Mouse (Mus musculus) brown adipose tissue, adult 24 weeks (tissue): ENCODE measurements around the gene Plac8. TPM values are rescaled to one million over a fixed set of nuclear protein-coding genes. Genes with fewer than 3 reads are reported as not detected.

Source experiments
- H3K27ac ChIP-seq: fragments of 200-500 bp; replicated peaks from 2 replicates; pipeline ENCODE4 v1.5.1; 2012; ENCODE audit warnings: low read depth, mild to moderate bottlenecking, low read length
- H3K4me1 ChIP-seq: fragments of 200-500 bp; 2 replicates; pipeline ENCODE4 v1.6.1; 2012; ENCODE audit warnings: low read length, mixed read lengths; ENCODE audit not compliant: control insufficient read depth, insufficient read depth, insufficient read length
- H3K4me3 ChIP-seq: fragments of 200-500 bp; 2 replicates; pipeline ENCODE4 v1.5.1; 2012; ENCODE audit warnings: low read depth, mild to moderate bottlenecking, low read length, moderate library complexity; ENCODE audit not compliant: insufficient read depth
- polyA plus RNA-seq: library from polyadenylated mRNA; stranded (reverse); fragments of >200 nt; gene quantifications from 2 replicates; pipeline ENCODE4 v1.2.4, GENCODE M21; 2012; ENCODE audit not compliant: missing spikeins, insufficient read depth, insufficient read length

The Plac8 gene
- polyA plus RNA-seq, 1 experiment: 2.9 TPM

GRCm38 (mm10) chr5:100587626-100588025 is 15.6 kb upstream of the Plac8 start:
- Histone ChIP-seq H3K27ac (no peak overlapping the region), H3K4me3 (no peak overlapping the region), H3K4me1 (no peaks in the 10 kb centered on the region)

GRCm38 (mm10) chr5:100587136-100587535 is 15.1 kb upstream of the Plac8 start:
- Histone ChIP-seq H3K27ac (no peak overlapping the region), H3K4me3 (no peak overlapping the region), H3K4me1 (no peaks in the 10 kb centered on the region)

GRCm38 (mm10) chr5:100585657-100586056 is 13.6 kb upstream of the Plac8 start:
- Histone ChIP-seq H3K4me1 (no peaks in the 10 kb centered on the region), H3K27ac (no peak overlapping the region)

GRCm38 (mm10) chr5:100585206-100585644 is 13.2 kb upstream of the Plac8 start:
- no peak overlapping the region for H3K27ac ChIP-seq
- no peak overlapping the region for H3K4me3 ChIP-seq
- no peaks in the 10 kb centered on the region for H3K4me1 ChIP-seq

More at GRCm38 (mm10) chr5:100585657-100586056, 13.6 kb upstream of the Plac8 start:
- H3K4me3 ChIP-seq: no peak overlapping the region

- H3K27ac ChIP-seq: no peak overlapping the region
- H3K4me1 ChIP-seq: no peaks in the 10 kb centered on the region
- no peak overlapping the region for H3K4me3 ChIP-seq
Measured at GRCm38 (mm10) chr5:100583066-100583465, 11.0 kb upstream of the Plac8 start.

GRCm38 (mm10) chr5:100582435-100582826 is 10.4 kb upstream of the Plac8 start:
- Histone ChIP-seq H3K4me1 (no peaks in the 10 kb centered on the region), H3K27ac (no peak overlapping the region), H3K4me3 (no peak overlapping the region)

GRCm38 (mm10) chr5:100581622-100582434 is 9.8 kb upstream of the Plac8 start:
- H3K4me1 ChIP-seq: no peaks in the 10 kb centered on the region
- no peak overlapping the region for H3K27ac ChIP-seq
- H3K4me3 ChIP-seq: no peak overlapping the region

GRCm38 (mm10) chr5:100578863-100579411 is 6.9 kb upstream of the Plac8 start:
- Histone ChIP-seq H3K27ac (no peak overlapping the region), H3K4me1 (no peaks in the 10 kb centered on the region)

GRCm38 (mm10) chr5:100574771-100575170 is 2.7 kb upstream of the Plac8 start:
- H3K27ac ChIP-seq: no peak overlapping the region
- no peak overlapping the region for H3K4me3 ChIP-seq
- no peaks in the 10 kb centered on the region for H3K4me1 ChIP-seq

More at GRCm38 (mm10) chr5:100578863-100579411, 6.9 kb upstream of the Plac8 start:
- no peak overlapping the region for H3K4me3 ChIP-seq

GRCm38 (mm10) chr5:100573256-100573655 is 1.2 kb upstream of the Plac8 start:
- no peak overlapping the region for H3K4me3 ChIP-seq
- no peaks in the 10 kb centered on the region; the same call in 1 of the 2 replicates for H3K4me1 ChIP-seq
- H3K27ac ChIP-seq: no peak overlapping the region

GRCm38 (mm10) chr5:100570716-100571115 is 1.3 kb downstream of the Plac8 start:
- H3K4me1 ChIP-seq: no peaks in the 10 kb centered on the region; the same call in 1 of the 2 replicates
- peak overlapping the region; percentile 13; the same call in 1 of the 2 replicates for H3K4me3 ChIP-seq
- no peak overlapping the region for H3K27ac ChIP-seq

- H3K27ac ChIP-seq: no peak overlapping the region
- H3K4me3 ChIP-seq: peak overlapping the region; percentile 13; the same call in 1 of the 2 replicates
- H3K4me1 ChIP-seq: no peaks in the 10 kb centered on the region; the same call in 1 of the 2 replicates
Measured at GRCm38 (mm10) chr5:100569997-100570595, 1.9 kb downstream of the Plac8 start.

- Histone ChIP-seq H3K4me3 (no peak overlapping the region; the same call in 1 of the 2 replicates), H3K27ac (no peak overlapping the region), H3K4me1 (no peaks in the 10 kb centered on the region; the same call in 1 of the 2 replicates)
Measured at GRCm38 (mm10) chr5:100569250-100569934, 2.7 kb downstream of the Plac8 start.

- Histone ChIP-seq H3K4me1 (no peaks in the 10 kb centered on the region; the same call in 1 of the 2 replicates), H3K4me3 (no peak overlapping the region), H3K27ac (no peak overlapping the region)
Measured at GRCm38 (mm10) chr5:100568802-100569201, 3.2 kb downstream of the Plac8 start.

GRCm38 (mm10) chr5:100568177-100568576 is 3.9 kb downstream of the Plac8 start:
- no peak overlapping the region for H3K27ac ChIP-seq
- no peaks in the 10 kb centered on the region; the same call in 1 of the 2 replicates for H3K4me1 ChIP-seq
- H3K4me3 ChIP-seq: no peak overlapping the region
